Mouse (Mus musculus): Measurements from ENCODE around the gene Nprl3.
"Not testable (repeated sequence)": the region's sequence is repeated elsewhere in the genome, so short reads cannot be mapped to it uniquely, and the experiment has no call there.

The Nprl3 gene

DNA sequence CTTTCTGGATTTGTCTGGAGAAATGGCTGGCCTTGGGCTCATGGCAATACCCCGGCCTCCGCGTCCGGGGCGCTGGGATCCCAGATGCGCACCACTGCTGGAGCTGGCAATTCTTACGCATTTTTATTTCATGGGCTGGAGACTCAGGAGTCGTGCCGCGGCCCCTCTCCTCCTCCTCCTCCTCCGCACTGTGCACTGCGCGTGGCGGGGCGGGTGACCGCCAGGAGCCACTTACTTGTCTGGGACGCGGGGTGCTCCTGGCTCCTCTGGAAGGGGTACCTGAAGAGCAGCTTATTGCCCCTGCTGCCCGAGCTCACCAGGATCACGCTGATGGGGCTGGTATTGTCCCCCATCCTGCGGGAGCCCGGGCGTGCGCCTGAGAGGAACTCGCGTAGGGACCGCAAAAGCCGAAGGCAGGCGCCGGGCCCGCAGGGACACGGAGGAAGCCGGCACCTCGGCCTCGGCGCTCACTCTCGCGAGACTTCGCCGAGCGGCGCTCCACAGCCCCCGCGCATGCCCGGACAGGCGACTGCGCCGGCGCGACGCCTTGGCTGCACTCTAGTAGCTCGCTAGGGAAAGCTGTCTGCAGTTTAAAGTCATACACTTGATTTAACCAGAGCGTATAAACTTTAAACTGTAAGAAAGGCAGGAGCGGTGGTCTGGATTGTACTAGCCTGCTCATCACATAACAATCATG lies at the start of gene Nprl3:
Nprl3 (minus strand) TSS at position 520 of the 697 bp plus-strand sequence.
- DNase-seq (ENCODE audit: low spot score in 2 of 2) = peak; percentile 95 to 97

DNA sequence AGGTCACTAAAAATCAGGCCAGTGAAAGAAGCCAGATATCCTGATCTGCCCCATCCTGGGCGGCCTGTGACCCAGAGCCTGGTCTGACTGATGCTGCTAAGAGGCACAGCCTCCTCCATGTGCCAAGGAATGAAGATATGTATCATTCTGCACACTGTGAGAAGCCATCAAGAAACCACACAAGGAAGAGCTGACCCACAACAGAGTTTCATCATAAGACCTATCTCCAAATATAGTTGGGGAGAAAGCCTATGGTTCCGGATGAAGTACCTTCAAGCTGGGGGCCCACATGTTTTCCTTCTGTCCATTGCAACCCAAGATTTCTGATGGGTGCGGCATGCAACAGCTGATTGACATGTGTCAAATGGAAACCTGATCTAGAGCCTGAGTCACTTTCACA lies 48.5 kb upstream of the Nprl3 start:
- DNase-seq (ENCODE audit: low spot score in 2 of 2) = no peak

DNA sequence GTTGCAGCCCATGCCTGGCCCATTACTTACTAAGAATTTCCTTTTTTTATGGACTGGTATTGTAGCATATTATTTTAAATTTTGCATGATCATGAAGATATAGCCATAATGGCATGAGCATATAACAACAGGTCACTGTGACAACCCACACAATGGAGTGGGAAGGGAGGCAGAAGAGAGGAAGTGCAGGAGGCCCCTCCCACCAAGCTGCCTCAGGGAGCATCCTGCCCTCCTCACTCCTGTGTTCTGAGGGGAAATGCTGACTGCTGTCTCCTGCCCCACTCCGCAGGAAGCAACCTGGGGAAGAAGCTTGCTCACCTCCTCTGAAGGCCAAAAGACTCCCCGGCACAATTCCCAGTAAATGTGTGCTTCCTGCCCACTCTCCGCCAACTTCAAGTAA lies 42.4 kb upstream of the Nprl3 start:
- no peak for DNase-seq (ENCODE audit: low spot score in 2 of 2)

DNA sequence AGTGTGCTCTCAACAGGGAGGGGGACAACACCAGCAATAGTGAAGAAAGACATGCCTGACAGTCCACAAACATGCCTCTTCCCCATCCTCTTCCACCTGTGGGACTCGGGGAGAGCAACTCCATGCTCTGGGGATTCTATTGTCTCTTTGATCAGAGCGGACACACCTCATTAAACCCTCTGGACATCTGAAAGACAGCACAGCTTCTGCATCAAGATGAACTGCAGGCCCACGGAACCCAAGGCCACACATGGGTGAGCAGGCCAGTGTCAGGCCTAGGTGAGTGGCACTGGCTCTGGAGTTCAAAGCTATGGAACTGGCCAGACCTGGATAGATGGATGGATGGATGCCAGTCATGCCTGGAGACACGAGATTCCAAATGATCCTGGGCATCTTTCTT lies 41.9 kb upstream of the Nprl3 start:
- no peak for DNase-seq (ENCODE audit: low spot score in 2 of 2)

DNA sequence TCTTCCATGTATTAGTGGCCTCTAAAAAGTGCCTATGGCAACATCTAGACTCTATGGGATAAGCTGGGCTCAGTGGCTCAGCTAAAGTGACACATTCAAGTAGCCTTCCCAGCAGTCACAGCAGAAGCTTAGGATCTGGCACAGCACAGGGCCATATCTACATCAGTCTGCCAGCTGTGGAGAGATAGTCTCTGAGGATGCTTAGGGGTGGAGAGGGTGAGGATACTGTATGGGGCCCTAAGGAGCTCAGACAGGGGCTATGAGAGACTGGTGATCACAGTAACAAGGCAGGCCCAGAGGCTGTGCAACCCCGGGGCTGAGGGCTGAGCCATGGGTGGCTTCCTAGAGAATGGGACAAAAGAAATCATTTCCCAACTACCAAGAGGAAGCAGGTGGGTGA lies 39.5 kb upstream of the Nprl3 start:
- no peak for DNase-seq (ENCODE audit: low spot score in 2 of 2)

DNA sequence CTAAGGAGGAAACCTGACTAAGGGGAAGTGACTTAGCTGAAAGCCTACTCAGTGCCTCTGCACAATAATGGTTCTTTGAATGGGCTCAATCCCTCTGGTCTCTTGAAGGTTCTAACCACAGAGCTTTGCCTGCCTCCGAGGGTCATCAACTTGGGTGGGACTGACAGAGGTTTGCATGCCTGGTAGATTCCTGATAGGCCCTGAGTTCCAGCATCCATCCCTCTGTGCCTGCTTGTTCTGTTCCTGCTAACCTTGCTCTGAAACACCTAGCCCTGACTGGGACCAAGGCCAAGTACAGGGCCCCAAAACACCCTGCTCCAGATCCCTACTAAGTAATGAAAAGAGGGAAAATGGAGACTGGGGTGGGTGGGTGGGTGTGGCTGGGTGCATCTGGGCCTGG lies 35.9 kb upstream of the Nprl3 start:
- no peak for DNase-seq (ENCODE audit: low spot score in 2 of 2)

DNA sequence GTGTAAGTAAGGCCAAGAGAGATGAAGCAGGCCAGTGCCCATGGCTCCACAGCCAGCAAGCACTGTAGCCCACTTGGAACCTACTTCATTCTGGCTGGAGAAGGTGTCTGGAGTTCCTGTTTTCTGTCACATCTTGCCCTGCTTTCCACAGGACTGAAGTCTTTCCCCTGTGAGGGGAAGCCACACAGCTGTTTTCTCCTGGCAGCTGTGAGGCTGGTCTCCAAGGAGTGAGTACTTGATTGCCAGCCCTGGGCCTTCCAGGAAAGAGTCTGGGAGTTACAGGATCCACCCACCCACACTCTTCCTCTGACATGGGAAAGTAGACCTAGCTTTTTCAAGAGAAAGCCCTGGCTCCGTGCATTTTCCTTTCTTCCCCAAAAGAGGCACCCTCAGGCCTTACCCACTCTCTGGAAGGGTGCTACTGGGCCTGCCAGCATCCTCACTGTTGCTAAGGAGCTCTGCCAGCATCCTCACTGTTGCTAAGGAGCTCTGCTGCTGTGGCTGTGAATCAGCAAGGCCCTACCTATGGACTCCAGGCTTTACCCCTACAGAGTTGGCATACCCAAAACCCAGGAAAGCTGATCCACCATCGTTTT lies 35.4 kb upstream of the Nprl3 start:
- DNase-seq (ENCODE audit: low spot score in 2 of 2) = peak; percentile 36 to 59

DNA sequence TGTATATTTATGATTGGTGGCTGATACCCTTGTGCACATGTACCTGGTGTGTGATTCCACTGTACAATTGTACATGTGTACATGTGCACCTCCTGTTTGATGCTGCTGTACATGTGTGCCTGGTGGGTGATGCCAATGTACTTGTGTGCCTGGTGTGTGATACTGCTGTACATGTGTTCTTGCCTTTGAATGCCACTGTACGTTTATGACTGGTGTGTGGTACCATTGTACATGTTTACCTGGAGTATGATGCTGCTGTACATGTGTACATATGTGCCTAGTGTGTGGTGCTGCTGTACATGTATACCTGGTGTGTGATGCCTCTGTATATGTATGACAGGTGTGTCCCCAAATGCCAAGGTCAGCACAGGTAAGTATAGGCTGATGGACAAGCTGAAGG lies 34.0 kb upstream of the Nprl3 start:
- DNase-seq (ENCODE audit: low spot score in 2 of 2) = no peak

DNA sequence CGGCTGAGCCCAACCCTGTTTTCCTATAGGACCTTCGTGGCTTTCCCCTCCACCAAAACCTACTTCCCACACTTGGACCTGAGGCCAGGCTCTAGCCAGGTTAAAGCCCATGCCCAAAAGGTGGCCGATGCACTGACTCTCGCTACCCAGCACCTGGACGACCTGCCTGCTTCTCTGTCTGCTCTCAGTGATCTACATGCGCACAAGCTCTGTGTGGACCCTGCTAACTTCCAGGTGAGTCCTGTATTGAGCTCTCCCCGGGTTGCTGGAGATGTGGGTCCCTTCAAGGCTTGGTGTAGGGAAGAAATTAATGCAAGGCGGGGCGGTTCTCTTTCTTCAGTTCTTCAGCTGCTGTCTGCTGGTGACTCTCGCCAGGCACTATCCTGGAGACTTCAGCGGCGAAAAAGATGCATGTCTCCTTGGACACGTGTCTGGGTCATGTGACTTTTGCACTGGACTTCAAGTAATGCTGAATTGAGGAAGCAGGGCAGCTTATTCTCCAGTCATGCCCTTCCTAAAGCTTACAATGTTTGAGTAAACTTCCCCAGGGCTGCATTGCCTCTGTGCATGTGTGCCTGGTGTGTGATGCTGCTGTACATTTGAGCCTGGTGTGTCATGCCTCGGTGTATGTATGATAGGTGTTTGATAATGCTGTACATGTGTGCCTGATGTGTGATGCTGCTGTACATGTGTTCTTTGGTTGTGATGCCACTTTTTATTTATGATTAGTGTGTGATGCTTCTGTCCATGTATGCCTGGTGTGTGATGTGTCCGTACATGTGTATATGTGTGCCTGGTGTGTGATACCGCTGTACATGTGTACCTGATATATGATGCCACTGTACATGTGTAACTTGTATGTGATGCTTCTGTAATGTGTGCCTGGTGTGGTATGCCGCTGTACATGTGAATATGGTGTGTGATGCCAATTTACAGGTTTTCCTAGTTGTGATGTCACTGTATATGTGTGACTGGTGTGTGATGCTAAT lies 33.1 kb upstream of the Nprl3 start:
- DNase-seq (ENCODE audit: low spot score in 2 of 2) = no peak

DNA sequence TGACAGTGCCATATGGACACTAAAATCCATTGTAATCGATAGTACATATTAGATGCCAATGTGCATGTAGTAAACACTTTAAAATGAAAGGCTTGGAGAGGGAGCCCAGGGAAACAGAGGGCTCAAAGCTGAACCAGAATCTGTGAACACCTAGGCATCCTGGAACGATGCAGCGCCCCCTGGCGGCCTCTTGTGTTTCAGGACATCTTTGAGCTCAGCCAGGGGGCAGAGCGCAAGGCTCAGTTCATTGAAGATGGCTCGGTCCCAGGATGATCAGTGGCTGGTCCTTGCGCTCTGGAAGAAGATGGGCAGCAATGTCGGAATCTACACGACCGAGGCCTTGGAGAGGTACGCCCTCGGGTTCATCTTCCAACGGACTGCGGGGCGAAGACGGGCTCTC lies 32.4 kb upstream of the Nprl3 start, which contains the start of gene Hbq1a:
Hbq1a (plus strand) TSS at position 205 of the 400 bp plus-strand sequence.
- DNase-seq (ENCODE audit: low spot score in 2 of 2) = peak; percentile 58 to 67

DNA sequence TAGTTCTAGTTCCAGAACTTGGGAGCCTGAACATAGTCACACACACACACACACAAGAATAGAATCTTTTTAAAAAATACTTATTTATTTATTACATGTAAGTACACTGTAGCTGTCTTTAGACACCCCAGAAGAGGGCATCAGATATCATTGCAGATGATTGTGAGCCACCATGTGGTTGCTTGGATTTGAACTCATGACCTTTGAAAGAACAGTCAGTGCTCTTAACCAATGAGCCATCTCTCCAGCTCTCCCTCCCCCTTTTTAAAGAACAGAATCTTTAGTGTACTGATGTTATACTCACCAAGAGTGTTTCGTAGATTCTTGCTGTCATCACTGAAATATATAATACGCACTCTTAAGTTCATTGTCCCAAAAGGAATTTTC lies 31.0 kb upstream of the Nprl3 start:
- DNase-seq (ENCODE audit: low spot score in 2 of 2) = no peak

DNA sequence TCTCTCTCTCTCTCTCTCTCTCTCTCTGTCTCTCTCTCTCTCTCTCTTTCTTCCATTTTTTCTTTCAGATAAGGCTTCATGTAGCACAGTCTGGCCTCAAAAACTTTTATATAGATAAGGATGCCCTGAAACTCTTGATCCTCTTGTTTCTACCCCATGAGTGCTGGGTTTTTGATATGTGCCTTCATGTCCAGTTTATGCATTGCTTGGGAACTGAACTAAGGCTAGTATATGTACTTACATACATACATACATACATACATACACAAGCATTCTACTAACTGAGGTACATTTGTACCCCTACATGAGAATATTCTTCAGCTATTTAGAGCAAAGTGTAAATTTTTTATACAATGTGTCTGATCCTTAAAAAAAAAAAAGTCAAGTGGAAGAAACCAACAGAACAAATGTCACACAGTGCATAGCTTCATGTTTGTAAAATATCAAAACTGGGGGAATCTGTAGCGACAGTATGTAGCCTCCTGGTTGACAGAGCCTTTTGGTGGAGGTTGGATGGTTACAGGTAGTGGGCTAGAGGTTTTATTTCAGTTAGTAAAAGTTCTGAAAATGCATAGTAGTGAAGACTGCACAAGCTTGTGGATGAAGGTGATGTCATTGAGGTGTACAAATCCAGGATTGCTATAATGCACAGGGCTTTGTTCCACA lies 30.5 kb upstream of the Nprl3 start:
- no peak for DNase-seq (ENCODE audit: low spot score in 2 of 2)

DNA sequence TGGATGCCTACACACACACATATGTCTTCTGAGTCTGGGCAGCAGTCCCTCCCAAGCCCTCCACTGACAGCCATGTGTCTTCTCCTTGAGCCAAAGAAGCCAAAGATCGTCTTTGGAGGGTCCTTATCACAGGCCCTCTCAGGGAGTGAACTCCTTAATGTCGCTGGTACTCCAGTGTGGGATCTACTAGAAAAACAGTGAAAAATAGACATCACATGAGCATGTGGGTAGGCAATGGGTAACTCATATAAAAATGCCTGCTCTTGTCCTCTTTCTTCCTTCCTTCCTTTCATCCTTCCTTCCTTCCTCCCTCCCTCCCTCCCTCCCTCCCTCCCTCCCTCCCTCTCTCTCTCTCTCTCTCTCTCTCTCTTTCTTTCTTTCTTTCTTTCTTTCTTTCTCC lies 29.9 kb upstream of the Nprl3 start:
- DNase-seq (ENCODE audit: low spot score in 2 of 2) = not testable (repeated sequence)

DNA sequence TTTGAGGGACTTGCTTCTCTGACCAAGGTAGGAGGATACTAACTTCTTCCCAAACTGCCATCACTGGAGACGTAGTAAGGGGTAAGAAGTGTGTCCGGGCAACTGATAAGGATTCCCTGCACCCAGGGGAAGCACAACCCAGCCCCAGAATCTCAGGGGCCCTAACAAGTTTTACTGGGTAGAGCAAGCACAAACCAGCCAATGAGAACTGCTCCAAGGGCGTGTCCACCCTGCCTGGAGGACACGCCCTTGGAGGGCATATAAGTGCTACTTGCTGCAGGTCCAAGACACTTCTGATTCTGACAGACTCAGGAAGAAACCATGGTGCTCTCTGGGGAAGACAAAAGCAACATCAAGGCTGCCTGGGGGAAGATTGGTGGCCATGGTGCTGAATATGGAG lies 28.7 kb upstream of the Nprl3 start, which contains the start of gene Hba-a2:
Hba-a2 (plus strand) TSS at position 287 of the 400 bp plus-strand sequence.
- DNase-seq (ENCODE audit: low spot score in 2 of 2) = not testable (repeated sequence)

DNA sequence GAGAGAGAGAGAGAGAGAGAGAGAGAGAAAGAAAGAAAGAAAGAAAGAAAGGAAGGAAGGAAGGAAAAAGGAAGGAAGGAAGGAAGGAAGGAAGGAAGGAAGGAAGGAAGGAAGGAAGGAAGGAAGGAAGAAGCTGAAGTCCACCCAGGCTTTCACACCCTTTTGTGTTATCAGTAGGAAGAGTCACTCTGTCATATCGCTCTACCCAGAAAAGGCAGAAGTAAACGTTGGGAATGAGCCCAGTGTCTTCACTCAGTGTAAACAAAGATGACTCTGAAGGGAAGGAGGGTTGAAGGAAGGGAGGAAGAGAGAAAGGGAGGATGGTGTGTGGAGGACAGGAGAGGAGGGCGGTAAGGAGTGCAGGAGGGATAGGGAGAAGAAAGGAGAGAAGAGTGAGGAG lies 26.0 kb upstream of the Nprl3 start:
- not testable (repeated sequence) for DNase-seq (ENCODE audit: low spot score in 2 of 2)

DNA sequence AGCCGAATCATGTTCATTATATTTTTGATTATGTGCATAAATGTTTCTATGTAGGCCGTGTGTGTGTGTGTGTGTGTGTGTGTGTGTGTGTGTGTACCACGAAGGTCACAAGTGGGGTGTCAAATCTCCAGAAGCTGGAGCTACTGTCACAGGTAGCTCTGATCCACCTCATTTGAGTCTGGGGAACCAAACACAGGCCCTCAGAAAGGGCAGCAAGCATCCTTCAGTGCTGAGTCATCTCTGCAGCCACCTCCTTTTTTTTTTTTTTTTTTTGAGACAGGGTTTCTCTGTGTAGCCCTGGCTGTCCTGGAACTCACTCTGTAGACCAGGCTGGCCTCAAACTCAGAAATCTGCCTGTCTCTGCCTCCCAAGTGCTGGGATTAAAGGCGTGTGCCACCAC lies 25.3 kb upstream of the Nprl3 start:
- DNase-seq (ENCODE audit: low spot score in 2 of 2) = not testable (repeated sequence)

DNA sequence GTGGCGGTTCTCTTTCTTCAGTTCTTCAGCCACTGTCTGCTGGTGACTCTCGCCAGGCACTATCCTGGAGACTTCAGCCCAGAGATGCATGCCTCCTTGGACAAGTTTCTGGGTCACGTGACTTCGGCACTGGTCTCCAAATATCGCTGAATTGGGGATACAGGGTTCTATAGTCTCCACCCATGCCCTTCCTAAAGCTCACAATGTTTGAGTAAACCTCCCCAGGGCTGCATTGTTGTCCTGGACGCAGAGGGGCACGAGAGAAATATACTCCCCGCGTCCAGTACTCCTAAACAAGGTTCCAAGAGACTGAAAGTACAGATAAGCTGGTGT lies 20.0 kb upstream of the Nprl3 start:
- DNase-seq (ENCODE audit: low spot score in 2 of 2) = no peak

DNA sequence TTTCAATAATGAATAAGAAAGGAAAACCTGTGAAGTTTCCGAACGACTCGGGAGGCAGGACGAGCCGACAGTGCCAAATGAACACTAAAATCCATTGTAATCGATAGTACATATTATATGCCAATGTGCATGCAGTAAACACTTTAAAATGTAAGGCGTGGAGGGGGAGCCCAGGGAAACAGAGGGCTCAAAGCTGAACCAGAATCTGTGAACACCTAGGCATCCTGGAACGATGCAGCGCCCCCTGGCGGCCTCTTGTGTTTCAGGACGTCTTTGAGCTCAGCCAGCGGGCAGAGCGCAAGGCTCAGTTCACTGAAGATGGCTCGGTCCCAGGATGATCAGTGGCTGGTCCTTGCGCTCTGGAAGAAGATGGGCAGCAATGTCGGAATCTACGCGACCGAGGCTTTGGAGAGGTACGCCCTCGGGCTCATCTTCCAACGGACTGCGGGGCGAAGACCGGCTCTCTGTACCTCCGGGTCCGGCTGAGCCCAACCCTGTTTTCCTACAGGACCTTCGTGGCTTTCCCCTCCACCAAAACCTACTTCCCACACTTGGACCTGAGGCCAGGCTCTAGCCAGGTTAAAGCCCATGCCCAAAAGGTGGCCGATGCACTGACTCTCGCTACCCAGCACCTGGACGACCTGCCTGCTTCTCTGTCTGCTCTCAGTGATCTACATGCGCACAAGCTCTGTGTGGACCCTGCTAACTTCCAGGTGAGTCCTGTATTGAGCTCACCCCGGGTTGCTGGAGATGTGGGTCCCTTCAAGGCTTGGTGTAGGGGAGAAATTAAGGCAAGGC lies 19.4 kb upstream of the Nprl3 start, which contains the start of gene Hbq1b:
Hbq1b (plus strand) TSS at position 271 of the 798 bp plus-strand sequence.
- DNase-seq (ENCODE audit: low spot score in 2 of 2) = peak; percentile 74 to 87

DNA sequence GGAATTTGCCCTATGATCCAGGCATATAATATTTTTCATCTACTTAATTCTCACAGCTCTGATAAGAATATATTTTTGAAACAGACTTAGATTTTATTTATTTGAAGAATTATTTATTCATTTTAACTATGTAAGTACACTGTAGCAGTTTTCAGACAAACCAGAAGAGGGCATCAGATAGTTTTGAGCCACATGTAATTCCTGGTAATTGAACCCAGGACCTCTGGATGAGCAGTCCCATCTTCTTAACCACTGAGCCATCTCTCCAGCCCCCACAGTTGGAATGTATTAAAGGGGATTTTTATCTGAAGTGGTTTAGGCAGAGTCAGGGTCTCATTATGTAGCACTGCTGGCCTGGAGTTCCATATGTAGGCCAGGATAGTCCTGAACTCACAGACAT lies 18.4 kb upstream of the Nprl3 start:
- not testable (repeated sequence) for DNase-seq (ENCODE audit: low spot score in 2 of 2)

DNA sequence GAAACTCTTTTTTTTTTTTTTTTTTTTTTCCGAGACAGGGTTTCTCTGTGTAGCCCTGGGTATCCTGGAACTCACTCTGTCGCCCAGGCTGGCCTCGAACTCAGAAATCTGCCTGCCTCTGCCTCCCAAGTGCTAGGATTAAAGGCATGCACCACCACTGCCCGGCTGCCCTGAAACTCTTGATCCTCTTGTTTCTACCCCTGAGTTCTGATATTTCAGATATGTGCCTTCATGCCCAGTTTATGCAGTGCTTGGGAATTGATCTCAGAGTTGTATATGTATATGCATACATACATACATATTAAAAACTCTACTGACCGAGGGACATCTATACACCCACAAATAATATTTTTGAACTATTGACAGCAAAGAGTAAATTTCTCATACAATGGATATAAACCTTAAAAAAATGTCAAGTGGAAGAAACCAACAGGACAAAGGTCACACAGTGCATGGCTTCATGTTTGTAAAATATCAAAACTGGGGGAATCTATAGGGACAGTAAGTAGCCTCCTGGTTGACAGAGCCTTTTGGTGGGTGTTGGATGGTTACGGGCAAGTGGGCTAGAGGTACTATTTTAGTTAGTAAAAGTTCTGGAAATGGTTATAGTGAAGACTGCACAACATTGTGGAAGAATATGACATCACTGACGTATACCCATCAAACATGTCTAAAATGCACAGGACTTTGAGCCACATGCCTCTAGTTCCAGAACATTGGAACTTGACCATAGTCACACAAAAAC lies 17.7 kb upstream of the Nprl3 start:
- DNase-seq (ENCODE audit: low spot score in 2 of 2) = no peak

Data from frontal cortex, postnatal 36 days (tissue).